Mouse (Mus musculus): ENCODE data around the gene Nasp. TPM values are rescaled to one million over a fixed set of nuclear protein-coding genes. Genes with fewer than 3 reads are reported as not detected.
"Not testable (repeated sequence)": the region's sequence is repeated elsewhere in the genome, so short reads cannot be mapped to it uniquely, and the experiment has no call there.

Nasp gene
- 200 and 202 TPM in 2 replicates for polyA plus RNA-seq (2015; fragmentation: Nextera tagmentation; extraction: Ambion mirVana)

GRCm38 (mm10) chr4:116627722-116628662 is at the start of gene Nasp:
Gene Nasp, minus strand, starts transcription at chr4:116627941.
- H3K4me3 ChIP-seq = peak within 1 kb of the TSS; percentile 80
- H3K4me2 ChIP-seq = peak within 1 kb of the TSS; percentile 67
- peaks cover 16% of the 10 kb centered on the region; the same call in 1 of the 2 replicates for H3K36me3 ChIP-seq
- ATAC-seq (ENCODE audit: insufficient number of reproducible peaks, insufficient read depth, low FRiP score, low TSS enrichment, low read depth) = peak; percentile 83; the same call in 1 of the 2 replicates
- H3K9ac ChIP-seq = peak within 1 kb of the TSS; percentile 90
- H3K27me3 ChIP-seq = no peaks in the 10 kb centered on the region
- peaks cover 13% of the 10 kb centered on the region for H3K4me1 ChIP-seq
- 5% methylated on average over 23 of the region's 23 CpGs for WGBS
- H3K9me3 ChIP-seq = no peaks in the 10 kb centered on the region
- peak within 1 kb of the TSS; percentile 96 for H3K27ac ChIP-seq

- no peaks in the 10 kb centered on the region for H3K4me1 ChIP-seq
- H3K27ac ChIP-seq = no peak overlapping the region
- 84% methylated on average over 3 of the region's 3 CpGs for WGBS
- H3K4me3 ChIP-seq = no peak overlapping the region
- H3K36me3 ChIP-seq = no peaks in the 10 kb centered on the region
- no peaks in the 10 kb centered on the region for H3K27me3 ChIP-seq
- no peaks in the 10 kb centered on the region for H3K9me3 ChIP-seq
- H3K4me2 ChIP-seq = no peak overlapping the region
- no peak for ATAC-seq (ENCODE audit: insufficient number of reproducible peaks, insufficient read depth, low FRiP score, low TSS enrichment, low read depth)
- no peak overlapping the region for H3K9ac ChIP-seq
These were observed 48.3 kb upstream of the Nasp start for GRCm38 (mm10) chr4:116676027-116676426.

GRCm38 (mm10) chr4:116674761-116675160 is 47.0 kb upstream of the Nasp start:
- not testable (repeated sequence) for H3K9me3 ChIP-seq; H3K27ac ChIP-seq; H3K36me3 ChIP-seq; H3K9ac ChIP-seq; H3K27me3 ChIP-seq; ATAC-seq (ENCODE audit: insufficient number of reproducible peaks, insufficient read depth, low FRiP score, low TSS enrichment, low read depth); H3K4me3 ChIP-seq; H3K4me1 ChIP-seq; H3K4me2 ChIP-seq
- WGBS = 91% methylated on average over 6 of the region's 6 CpGs

- WGBS = 75% methylated on average over 2 of the region's 2 CpGs
- no peaks in the 10 kb centered on the region for H3K9me3 ChIP-seq
- no peaks in the 10 kb centered on the region for H3K27me3 ChIP-seq
- no peak overlapping the region for H3K4me2 ChIP-seq
- 0 out of 2 replicates have a peak, but pooled peaks cover 3% of the 10 kb centered on the region for H3K4me1 ChIP-seq
- no peak overlapping the region for H3K9ac ChIP-seq
- no peak for ATAC-seq (ENCODE audit: insufficient number of reproducible peaks, insufficient read depth, low FRiP score, low TSS enrichment, low read depth)
- H3K4me3 ChIP-seq = no peak overlapping the region
- no peak overlapping the region for H3K27ac ChIP-seq
- no peaks in the 10 kb centered on the region for H3K36me3 ChIP-seq
These were observed 45.0 kb upstream of the Nasp start for GRCm38 (mm10) chr4:116672785-116673184.

GRCm38 (mm10) chr4:116669291-116669690 is 41.5 kb upstream of the Nasp start:
- no peak overlapping the region for H3K27ac ChIP-seq
- H3K36me3 ChIP-seq = no peaks in the 10 kb centered on the region
- H3K9me3 ChIP-seq = no peaks in the 10 kb centered on the region
- 56% methylated on average over 2 of the region's 2 CpGs for WGBS
- H3K4me2 ChIP-seq = no peak overlapping the region
- H3K4me3 ChIP-seq = no peak overlapping the region
- no peak for ATAC-seq (ENCODE audit: insufficient number of reproducible peaks, insufficient read depth, low FRiP score, low TSS enrichment, low read depth)
- no peak overlapping the region for H3K9ac ChIP-seq
- 0 out of 2 replicates have a peak, but pooled peaks cover 3% of the 10 kb centered on the region for H3K4me1 ChIP-seq
- no peaks in the 10 kb centered on the region for H3K27me3 ChIP-seq

GRCm38 (mm10) chr4:116668145-116668544 is 40.4 kb upstream of the Nasp start:
- 53% methylated on average over 3 of the region's 3 CpGs for WGBS
- Histone ChIP-seq H3K4me1 (0 out of 2 replicates have a peak, but pooled peaks cover 3% of the 10 kb centered on the region), H3K9me3 (no peaks in the 10 kb centered on the region), H3K4me2 (no peak overlapping the region), H3K36me3 (no peaks in the 10 kb centered on the region), H3K27me3 (no peaks in the 10 kb centered on the region), H3K9ac (no peak overlapping the region), H3K27ac (no peak overlapping the region), H3K4me3 (no peak overlapping the region)
- ATAC-seq (ENCODE audit: insufficient number of reproducible peaks, insufficient read depth, low FRiP score, low TSS enrichment, low read depth) = no peak

- 68% methylated on average over 4 of the region's 4 CpGs for WGBS
- H3K4me3 ChIP-seq = no peak overlapping the region
These were observed 38.9 kb upstream of the Nasp start for GRCm38 (mm10) chr4:116666625-116667024.

GRCm38 (mm10) chr4:116661998-116662397 is 34.3 kb upstream of the Nasp start:
- H3K9ac ChIP-seq = no peak overlapping the region
- no peak overlapping the region for H3K4me3 ChIP-seq
- no peaks in the 10 kb centered on the region for H3K9me3 ChIP-seq
- 94% methylated on average over 1 of the region's 1 CpGs for WGBS
- H3K27me3 ChIP-seq = no peaks in the 10 kb centered on the region
- H3K27ac ChIP-seq = no peak overlapping the region
- no peaks in the 10 kb centered on the region for H3K36me3 ChIP-seq
- ATAC-seq (ENCODE audit: insufficient number of reproducible peaks, insufficient read depth, low FRiP score, low TSS enrichment, low read depth) = no peak
- H3K4me1 ChIP-seq = no peaks in the 10 kb centered on the region
- H3K4me2 ChIP-seq = no peak overlapping the region

More at GRCm38 (mm10) chr4:116666625-116667024, 38.9 kb upstream of the Nasp start:
- ATAC-seq (ENCODE audit: insufficient number of reproducible peaks, insufficient read depth, low FRiP score, low TSS enrichment, low read depth) = no peak
- H3K27ac ChIP-seq = no peak overlapping the region
- H3K9me3 ChIP-seq = no peaks in the 10 kb centered on the region
- no peaks in the 10 kb centered on the region for H3K36me3 ChIP-seq
- H3K4me1 ChIP-seq = 0 out of 2 replicates have a peak, but pooled peaks cover 3% of the 10 kb centered on the region
- H3K27me3 ChIP-seq = no peaks in the 10 kb centered on the region
- H3K9ac ChIP-seq = no peak overlapping the region
- H3K4me2 ChIP-seq = no peak overlapping the region

- no peaks in the 10 kb centered on the region for H3K27me3 ChIP-seq
- 74% methylated on average over 6 of the region's 6 CpGs for whole genome bisulfite sequencing
- no peak for ATAC-seq (ENCODE audit: insufficient number of reproducible peaks, insufficient read depth, low FRiP score, low TSS enrichment, low read depth)
- H3K4me1 ChIP-seq = no peaks in the 10 kb centered on the region
- H3K27ac ChIP-seq = no peak overlapping the region
- H3K4me3 ChIP-seq = no peak overlapping the region
- H3K36me3 ChIP-seq = no peaks in the 10 kb centered on the region
- no peak overlapping the region for H3K9ac ChIP-seq
- H3K9me3 ChIP-seq = no peaks in the 10 kb centered on the region
- H3K4me2 ChIP-seq = no peak overlapping the region
These were observed 33.1 kb upstream of the Nasp start for GRCm38 (mm10) chr4:116660829-116661228.

- not testable (repeated sequence) for H3K4me2 ChIP-seq; H3K9ac ChIP-seq; H3K9me3 ChIP-seq; H3K27me3 ChIP-seq; H3K27ac ChIP-seq; H3K4me3 ChIP-seq; H3K4me1 ChIP-seq; H3K36me3 ChIP-seq; ATAC-seq (ENCODE audit: insufficient number of reproducible peaks, insufficient read depth, low FRiP score, low TSS enrichment, low read depth)
- WGBS = 88% methylated on average over 6 of the region's 6 CpGs
These were observed 32.2 kb upstream of the Nasp start for GRCm38 (mm10) chr4:116659916-116660315.

- Histone ChIP-seq H3K4me3 (no peak overlapping the region), H3K9me3 (no peaks in the 10 kb centered on the region), H3K27ac (no peak overlapping the region), H3K9ac (no peak overlapping the region), H3K4me1 (no peaks in the 10 kb centered on the region), H3K36me3 (no peaks in the 10 kb centered on the region), H3K27me3 (no peaks in the 10 kb centered on the region), H3K4me2 (no peak overlapping the region)
- 79% methylated on average over 2 of the region's 2 CpGs for WGBS
- ATAC-seq (ENCODE audit: insufficient number of reproducible peaks, insufficient read depth, low FRiP score, low TSS enrichment, low read depth) = no peak
These were observed 31.7 kb upstream of the Nasp start for GRCm38 (mm10) chr4:116659474-116659873.

- no peak for ATAC-seq (ENCODE audit: insufficient number of reproducible peaks, insufficient read depth, low FRiP score, low TSS enrichment, low read depth)
- 53% methylated on average over 3 of the region's 3 CpGs for WGBS
- Histone ChIP-seq H3K9ac (no peak overlapping the region), H3K4me1 (no peaks in the 10 kb centered on the region), H3K27ac (no peak overlapping the region), H3K9me3 (no peaks in the 10 kb centered on the region), H3K4me2 (no peak overlapping the region), H3K27me3 (no peaks in the 10 kb centered on the region), H3K36me3 (no peaks in the 10 kb centered on the region), H3K4me3 (no peak overlapping the region)
These were observed 30.2 kb upstream of the Nasp start for GRCm38 (mm10) chr4:116657971-116658370.

Measured in embryonic facial prominence, embryonic 13.5 days (tissue).